Mouse (Mus musculus) C2C12 (cell line): ENCODE results near the gene Ptbp1.

Source experiments
- CEBPB ChIP-seq: IDR thresholded peaks from one replicate; pipeline ENCODE4 v1.6.1; 2011; ENCODE audit warnings: low read depth, mild to moderate bottlenecking, control low read depth, moderate library complexity
- CTCF ChIP-seq: IDR thresholded peaks from one replicate; pipeline ENCODE4 v1.5.1; 2011; ENCODE audit not compliant: control insufficient read depth, insufficient read depth, insufficient read length
- MAX ChIP-seq: IDR thresholded peaks from one replicate; pipeline ENCODE4 v1.6.1; 2011; ENCODE audit warnings: mild to moderate bottlenecking, control low read depth

DNA sequence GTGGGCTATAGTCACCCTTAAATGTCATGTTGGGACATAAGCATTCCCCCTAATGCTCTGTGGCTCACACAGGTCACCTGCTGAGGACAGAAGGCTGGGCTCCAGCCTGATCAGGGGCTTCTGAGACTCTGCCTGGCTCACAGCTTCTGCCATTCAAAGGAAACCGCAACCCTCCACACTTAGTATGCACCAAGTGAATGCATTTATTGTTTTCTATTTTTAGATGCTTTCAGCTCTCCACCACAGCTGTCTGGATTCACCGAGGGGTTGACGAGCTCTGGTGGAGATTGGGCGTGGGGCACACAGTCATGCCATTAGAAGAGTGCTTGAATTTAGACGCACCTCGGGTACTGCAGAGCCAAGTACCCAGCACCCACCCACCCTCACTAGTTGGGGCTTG lies 19.1 kb downstream of the Ptbp1 start:
- no peak for TF ChIP-seq CTCF
- TF ChIP-seq CEBPB: no peak
- no peak for TF ChIP-seq MAX
